Mouse (Mus musculus): ENCODE results near the gene Tgoln1. TPM values are rescaled to one million over a fixed set of nuclear protein-coding genes. Genes with fewer than 3 reads are reported as not detected.

Tgoln1 gene
- polyA plus RNA-seq, 1 experiment from 2014 or later, result 48.7 TPM

GRCm38 (mm10) chr6:72653419-72653818 is 36.6 kb upstream of the Tgoln1 start:
- H3K4me1 ChIP-seq (ENCODE audit: control insufficient read depth, insufficient read depth, low read length), result peaks cover 14% of the 10 kb centered on the region
- no peak for DNase-seq (ENCODE audit: low spot score, missing footprints)

GRCm38 (mm10) chr6:72650338-72650851 is 33.6 kb upstream of the Tgoln1 start:
- H3K9ac ChIP-seq (ENCODE audit: low read length), result no peak overlapping the region
- 93% methylated on average over 10 of the region's 10 CpGs for WGBS
- no peaks in the 10 kb centered on the region for H3K36me3 ChIP-seq (ENCODE audit: control insufficient read depth, insufficient read depth, low read length)
- no peak for ATAC-seq (ENCODE audit: low FRiP score)
- no peak overlapping the region for H3K4me2 ChIP-seq
- H3K4me3 ChIP-seq (ENCODE audit: low read depth, low read length), result no peak overlapping the region
- no peak for DNase-seq (ENCODE audit: low spot score, missing footprints)
- H3K27me3 ChIP-seq (ENCODE audit: control insufficient read depth, insufficient read depth, low read length), result no peaks in the 10 kb centered on the region
- H3K27ac ChIP-seq (ENCODE audit: low read depth, low read length), result no peak overlapping the region
- H3K4me1 ChIP-seq (ENCODE audit: control insufficient read depth, insufficient read depth, low read length), result peaks cover 9% of the 10 kb centered on the region
- H3K9me3 ChIP-seq (ENCODE audit: control insufficient read depth, low read length), result no peaks in the 10 kb centered on the region

More at GRCm38 (mm10) chr6:72653419-72653818, 36.6 kb upstream of the Tgoln1 start:
- H3K4me3 ChIP-seq (ENCODE audit: low read depth, low read length), result no peak overlapping the region
- H3K4me2 ChIP-seq, result no peak overlapping the region
- no peaks in the 10 kb centered on the region for H3K9me3 ChIP-seq (ENCODE audit: control insufficient read depth, low read length)
- no peak for ATAC-seq (ENCODE audit: low FRiP score)
- H3K9ac ChIP-seq (ENCODE audit: low read length), result no peak overlapping the region
- 63% methylated on average over 7 of the region's 7 CpGs for WGBS
- H3K27ac ChIP-seq (ENCODE audit: low read depth, low read length), result no peak overlapping the region
- no peaks in the 10 kb centered on the region for H3K36me3 ChIP-seq (ENCODE audit: control insufficient read depth, insufficient read depth, low read length)
- H3K27me3 ChIP-seq (ENCODE audit: control insufficient read depth, insufficient read depth, low read length), result no peaks in the 10 kb centered on the region

- H3K9me3 ChIP-seq (ENCODE audit: control insufficient read depth, low read length), result no peaks in the 10 kb centered on the region
- no peaks in the 10 kb centered on the region for H3K36me3 ChIP-seq (ENCODE audit: control insufficient read depth, insufficient read depth, low read length)
- no peak for ATAC-seq (ENCODE audit: low FRiP score)
- no peak overlapping the region for H3K27ac ChIP-seq (ENCODE audit: low read depth, low read length)
- H3K4me2 ChIP-seq, result no peak overlapping the region
- WGBS, result 69% methylated on average over 12 of the region's 12 CpGs
- no peak for DNase-seq (ENCODE audit: low spot score, missing footprints)
- H3K4me3 ChIP-seq (ENCODE audit: low read depth, low read length), result no peak overlapping the region
- H3K4me1 ChIP-seq (ENCODE audit: control insufficient read depth, insufficient read depth, low read length), result no peaks in the 10 kb centered on the region
- H3K9ac ChIP-seq (ENCODE audit: low read length), result no peak overlapping the region
- H3K27me3 ChIP-seq (ENCODE audit: control insufficient read depth, insufficient read depth, low read length), result no peaks in the 10 kb centered on the region
Observed at GRCm38 (mm10) chr6:72648002-72648595, 31.3 kb upstream of the Tgoln1 start.

GRCm38 (mm10) chr6:72647383-72647820 is 30.6 kb upstream of the Tgoln1 start:
- Histone ChIP-seq H3K27me3 (ENCODE audit: control insufficient read depth, insufficient read depth, low read length) (no peaks in the 10 kb centered on the region), H3K9ac (ENCODE audit: low read length) (no peak overlapping the region), H3K4me3 (ENCODE audit: low read depth, low read length) (no peak overlapping the region), H3K27ac (ENCODE audit: low read depth, low read length) (no peak overlapping the region), H3K4me2 (no peak overlapping the region), H3K9me3 (ENCODE audit: control insufficient read depth, low read length) (no peaks in the 10 kb centered on the region), H3K4me1 (ENCODE audit: control insufficient read depth, insufficient read depth, low read length) (no peaks in the 10 kb centered on the region), H3K36me3 (ENCODE audit: control insufficient read depth, insufficient read depth, low read length) (no peaks in the 10 kb centered on the region)
- WGBS, result 69% methylated on average over 10 of the region's 10 CpGs
- ATAC-seq (ENCODE audit: low FRiP score) (peak; percentile 77), DNase-seq (ENCODE audit: low spot score, missing footprints) (peak; percentile 96)

- Histone ChIP-seq H3K4me2 (no peak overlapping the region), H3K4me3 (ENCODE audit: low read depth, low read length) (no peak overlapping the region), H3K9me3 (ENCODE audit: control insufficient read depth, low read length) (no peaks in the 10 kb centered on the region), H3K36me3 (ENCODE audit: control insufficient read depth, insufficient read depth, low read length) (no peaks in the 10 kb centered on the region), H3K27me3 (ENCODE audit: control insufficient read depth, insufficient read depth, low read length) (no peaks in the 10 kb centered on the region), H3K9ac (ENCODE audit: low read length) (no peak overlapping the region), H3K27ac (ENCODE audit: low read depth, low read length) (no peak overlapping the region), H3K4me1 (ENCODE audit: control insufficient read depth, insufficient read depth, low read length) (no peaks in the 10 kb centered on the region)
- DNase-seq (ENCODE audit: low spot score, missing footprints), result no peak
- WGBS, result 87% methylated on average over 7 of the region's 7 CpGs
- ATAC-seq (ENCODE audit: low FRiP score), result no peak
Observed at GRCm38 (mm10) chr6:72645364-72645763, 28.6 kb upstream of the Tgoln1 start.

GRCm38 (mm10) chr6:72644576-72644975 is 27.8 kb upstream of the Tgoln1 start:
- H3K27ac ChIP-seq (ENCODE audit: low read depth, low read length), result no peak overlapping the region
- whole genome bisulfite sequencing, result 87% methylated on average over 4 of the region's 4 CpGs
- H3K9me3 ChIP-seq (ENCODE audit: control insufficient read depth, low read length), result no peaks in the 10 kb centered on the region
- no peaks in the 10 kb centered on the region for H3K4me1 ChIP-seq (ENCODE audit: control insufficient read depth, insufficient read depth, low read length)
- H3K9ac ChIP-seq (ENCODE audit: low read length), result no peak overlapping the region
- DNase-seq (ENCODE audit: low spot score, missing footprints) (no peak), ATAC-seq (ENCODE audit: low FRiP score) (no peak)
- H3K4me3 ChIP-seq (ENCODE audit: low read depth, low read length), result no peak overlapping the region
- H3K4me2 ChIP-seq, result no peak overlapping the region
- no peaks in the 10 kb centered on the region for H3K27me3 ChIP-seq (ENCODE audit: control insufficient read depth, insufficient read depth, low read length)
- no peaks in the 10 kb centered on the region for H3K36me3 ChIP-seq (ENCODE audit: control insufficient read depth, insufficient read depth, low read length)

GRCm38 (mm10) chr6:72641218-72641954 is 24.6 kb upstream of the Tgoln1 start:
- Histone ChIP-seq H3K27me3 (ENCODE audit: control insufficient read depth, insufficient read depth, low read length) (no peaks in the 10 kb centered on the region), H3K9me3 (ENCODE audit: control insufficient read depth, low read length) (no peaks in the 10 kb centered on the region), H3K27ac (ENCODE audit: low read depth, low read length) (no peak overlapping the region), H3K4me3 (ENCODE audit: low read depth, low read length) (no peak overlapping the region), H3K36me3 (ENCODE audit: control insufficient read depth, insufficient read depth, low read length) (no peaks in the 10 kb centered on the region), H3K4me2 (no peak overlapping the region), H3K9ac (ENCODE audit: low read length) (no peak overlapping the region), H3K4me1 (ENCODE audit: control insufficient read depth, insufficient read depth, low read length) (no peaks in the 10 kb centered on the region; the same call in 1 of the 2 replicates)
- DNase-seq (ENCODE audit: low spot score, missing footprints) (no peak), ATAC-seq (ENCODE audit: low FRiP score) (no peak)
- WGBS, result 85% methylated on average over 18 of the region's 18 CpGs

- H3K27ac ChIP-seq (ENCODE audit: low read depth, low read length), result no peak overlapping the region
- H3K27me3 ChIP-seq (ENCODE audit: control insufficient read depth, insufficient read depth, low read length), result no peaks in the 10 kb centered on the region
- H3K9ac ChIP-seq (ENCODE audit: low read length), result no peak overlapping the region
- H3K4me1 ChIP-seq (ENCODE audit: control insufficient read depth, insufficient read depth, low read length), result peaks cover 3% of the 10 kb centered on the region; the same call in 1 of the 2 replicates
- no peak overlapping the region for H3K4me3 ChIP-seq (ENCODE audit: low read depth, low read length)
- H3K36me3 ChIP-seq (ENCODE audit: control insufficient read depth, insufficient read depth, low read length), result no peaks in the 10 kb centered on the region
- no peak overlapping the region for H3K4me2 ChIP-seq
- WGBS, result 86% methylated on average over 3 of the region's 3 CpGs
- no peaks in the 10 kb centered on the region for H3K9me3 ChIP-seq (ENCODE audit: control insufficient read depth, low read length)
- ATAC-seq (ENCODE audit: low FRiP score), result no peak
- no peak for DNase-seq (ENCODE audit: low spot score, missing footprints)
Observed at GRCm38 (mm10) chr6:72636940-72637339, 20.1 kb upstream of the Tgoln1 start.

GRCm38 (mm10) chr6:72635760-72636431 is 19.1 kb upstream of the Tgoln1 start:
- Histone ChIP-seq H3K4me2 (no peak overlapping the region), H3K4me1 (ENCODE audit: control insufficient read depth, insufficient read depth, low read length) (peaks cover 3% of the 10 kb centered on the region; the same call in 1 of the 2 replicates), H3K36me3 (ENCODE audit: control insufficient read depth, insufficient read depth, low read length) (no peaks in the 10 kb centered on the region), H3K4me3 (ENCODE audit: low read depth, low read length) (no peak overlapping the region), H3K27ac (ENCODE audit: low read depth, low read length) (no peak overlapping the region), H3K27me3 (ENCODE audit: control insufficient read depth, insufficient read depth, low read length) (no peaks in the 10 kb centered on the region), H3K9me3 (ENCODE audit: control insufficient read depth, low read length) (no peaks in the 10 kb centered on the region), H3K9ac (ENCODE audit: low read length) (no peak overlapping the region)
- WGBS, result 56% methylated on average over 12 of the region's 12 CpGs
- peak; percentile 78 for ATAC-seq (ENCODE audit: low FRiP score)
- DNase-seq (ENCODE audit: low spot score, missing footprints), result peak; percentile 98
